Mouse (Mus musculus) macrophage (primary cell): ENCODE measurements around the gene Oser1. TPM values are rescaled to one million over a fixed set of nuclear protein-coding genes. Genes with fewer than 3 reads are reported as not detected.
"Not testable (repeated sequence)": the region's sequence is repeated elsewhere in the genome, so short reads cannot be mapped to it uniquely, and the experiment has no call there.

ENCODE experiments used
- H3K27ac ChIP-seq: fragments of 350-480 bp; formaldehyde crosslinking; 2 replicates; pipeline ENCODE4 v1.9.0; 2021
- H3K36me3 ChIP-seq: fragments of 350-480 bp; formaldehyde crosslinking; 2 replicates; pipeline ENCODE4 v1.9.0; 2021; ENCODE audit errors: inconsistent target
- H3K4me3 ChIP-seq: fragments of 350-480 bp; formaldehyde crosslinking; 2 replicates; pipeline ENCODE4 v1.9.0; 2021; ENCODE audit errors: inconsistent target
- H3K79me2 ChIP-seq: fragments of 350-480 bp; formaldehyde crosslinking; 2 replicates; pipeline ENCODE4 v1.9.0; 2021; ENCODE audit errors: inconsistent target
- WGBS: methylation state at CpG from one replicate; pipeline ENCODE4 v1.1.7; 2026; ENCODE audit warnings: inconsistent platforms; ENCODE audit not compliant: missing documents; 5-methylcytosine and 5-hydroxymethylcytosine counted together
- polyA plus RNA-seq: library from polyadenylated mRNA; stranded (reverse); fragments of 250-400 nt; gene quantifications from 3 replicates; pipeline ENCODE4 v1.2.4, GENCODE M21; 2018; ENCODE audit warnings: inconsistent platforms
- total RNA-seq, 78 experiments: library from RNA; depleted of rRNA; stranded (reverse); fragments of 250-400 nt; gene quantifications; 1 replicate in 9 of 78; 2 replicates in 24 of 78; 3 replicates in 43 of 78; 4 replicates in 2 of 78; pipeline ENCODE4 v1.2.4; 2018; ENCODE audit warnings: inconsistent platforms in 56 of 78

The Oser1 gene
- 10 to 100 TPM; 25.3 to 59.8 (median 30.5) TPM for total RNA-seq (2018; cell fraction: chromatin; rRNA removed)
- 10 to 100 TPM; 32.8 to 66.5 (median 42.2) TPM for total RNA-seq (2018; cell fraction: cytosol; rRNA removed)
- 10 to 100 TPM; 31.1 to 56.1 (median 42.5) TPM for total RNA-seq (2018; cell fraction: nucleus; rRNA removed)
- polyA plus RNA-seq = 49.3 to 58.0 TPM (median 55.1 TPM) in 3 replicates

GRCm38 (mm10) chr2:163424597-163424996 is at the start of gene Oser1:
Gene Oser1 (minus strand): TSS chr2:163424697.
- Histone ChIP-seq H3K79me2 (peaks cover 40% of the 10 kb centered on the region), H3K27ac (no peak within 1 kb of the TSS), H3K36me3 (no peaks in the 10 kb centered on the region), H3K4me3 (no peak within 1 kb of the TSS)
- 87% methylated on average over 6 of the region's 6 CpGs for WGBS

DNA sequence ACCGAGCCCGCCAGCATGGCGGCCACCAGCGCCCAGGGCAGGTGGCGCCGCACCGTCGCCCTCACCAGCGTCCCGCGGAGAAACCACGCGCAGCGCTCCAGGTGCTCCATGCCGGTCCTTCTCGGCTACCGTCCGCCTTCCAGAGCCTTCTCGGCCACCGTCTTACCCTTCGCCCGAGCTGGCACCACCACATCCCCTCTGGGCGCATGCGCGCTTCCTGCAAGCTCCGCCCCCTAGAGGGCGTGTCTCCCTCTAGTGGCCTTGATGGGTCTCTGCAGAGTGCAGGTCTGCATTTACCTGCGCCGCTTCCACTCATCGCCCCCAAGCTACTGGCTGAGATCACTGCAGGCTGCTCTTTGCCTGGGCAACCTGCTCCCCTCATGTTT is 48.0 kb upstream of the Oser1 start, which contains the start of gene Fitm2:
Gene Fitm2, minus strand, starts transcription at position 164 of the 386 bp plus-strand sequence.
- 1% methylated on average over 30 of the region's 30 CpGs for WGBS
- Histone ChIP-seq H3K36me3 (no peaks in the 10 kb centered on the region), H3K27ac (no peak within 1 kb of the TSS), H3K4me3 (peak within 1 kb of the TSS; percentile 60), H3K79me2 (no peaks in the 10 kb centered on the region)

GRCm38 (mm10) chr2:163471710-163472465 is 47.4 kb upstream of the Oser1 start:
- no peaks in the 10 kb centered on the region for H3K79me2 ChIP-seq
- H3K27ac ChIP-seq = no peak overlapping the region
- no peaks in the 10 kb centered on the region for H3K36me3 ChIP-seq
- WGBS = 2% methylated on average over 36 of the region's 36 CpGs
- H3K4me3 ChIP-seq = peak overlapping the region; percentile 60

DNA sequence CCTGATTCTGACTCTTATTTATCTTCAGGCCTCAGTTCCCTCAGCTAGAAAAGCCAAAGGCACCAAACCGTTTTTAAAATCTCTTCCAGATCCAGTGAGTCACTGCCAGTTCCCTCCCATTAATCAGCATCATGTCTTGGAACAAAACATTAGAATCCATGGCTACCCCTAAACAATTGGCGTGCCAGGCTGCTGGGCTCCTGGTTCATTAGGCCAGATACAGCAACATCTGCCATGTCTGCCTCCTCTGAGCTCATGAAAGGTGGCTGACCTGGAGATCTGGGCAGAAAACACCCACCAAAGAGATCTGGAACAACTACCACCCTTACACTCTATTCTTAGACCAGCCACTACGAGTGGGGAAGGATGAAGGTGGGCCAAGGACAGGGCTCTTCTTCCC is 46.6 kb upstream of the Oser1 start:
- H3K4me3 ChIP-seq = no peak overlapping the region
- H3K27ac ChIP-seq = no peak overlapping the region
- no peaks in the 10 kb centered on the region for H3K79me2 ChIP-seq
- H3K36me3 ChIP-seq = no peaks in the 10 kb centered on the region
- WGBS = 89% methylated on average over 3 of the region's 3 CpGs

GRCm38 (mm10) chr2:163469711-163470110 is 45.2 kb upstream of the Oser1 start:
- no peak overlapping the region for H3K4me3 ChIP-seq
- no peaks in the 10 kb centered on the region for H3K36me3 ChIP-seq
- WGBS = 92% methylated on average over 15 of the region's 15 CpGs
- no peaks in the 10 kb centered on the region for H3K79me2 ChIP-seq
- no peak overlapping the region for H3K27ac ChIP-seq

DNA sequence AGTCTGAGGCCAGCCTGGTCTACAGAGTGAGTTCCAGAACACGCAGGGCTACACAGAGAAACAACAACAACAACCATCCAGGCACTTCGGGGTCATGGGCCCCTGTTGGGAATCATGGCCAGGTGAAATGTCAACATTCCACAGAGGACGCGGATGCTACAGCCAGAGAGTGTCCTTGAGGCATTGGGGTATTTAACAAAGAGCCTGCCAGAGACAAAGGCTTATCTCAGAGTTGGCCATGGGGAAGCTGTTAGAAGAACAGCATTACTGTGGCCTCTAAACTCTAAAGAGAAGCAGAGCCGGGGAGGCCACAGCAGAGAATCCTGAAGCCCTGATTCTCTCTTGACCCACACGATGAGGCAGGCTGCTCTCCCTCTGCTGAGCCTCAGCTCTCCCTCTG is 44.4 kb upstream of the Oser1 start:
- 94% methylated on average over 6 of the region's 6 CpGs for WGBS
- Histone ChIP-seq H3K79me2 (no peaks in the 10 kb centered on the region), H3K36me3 (no peaks in the 10 kb centered on the region), H3K4me3 (no peak overlapping the region), H3K27ac (no peak overlapping the region)

DNA sequence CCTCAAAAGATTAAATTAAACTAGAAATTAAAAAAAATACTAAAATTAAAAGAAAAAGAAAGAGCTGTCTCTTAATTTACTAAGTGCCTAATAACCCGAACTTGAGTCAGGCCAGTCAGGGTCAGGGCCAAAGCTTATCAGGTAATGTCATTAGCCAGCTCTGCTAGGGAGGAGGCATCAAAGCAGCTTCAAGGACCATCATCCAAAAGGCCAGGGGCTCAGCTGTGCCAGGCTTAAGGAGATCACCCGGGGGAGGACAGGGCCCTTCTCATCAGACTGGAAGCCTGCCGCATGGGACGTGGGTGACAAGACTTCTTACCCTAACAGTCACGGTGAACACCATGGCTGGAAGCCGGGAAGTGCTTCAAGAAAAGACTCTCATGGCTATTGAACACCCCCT is 43.1 kb upstream of the Oser1 start:
- 93% methylated on average over 6 of the region's 6 CpGs for WGBS
- H3K36me3 ChIP-seq = no peaks in the 10 kb centered on the region
- no peak overlapping the region for H3K27ac ChIP-seq
- H3K4me3 ChIP-seq = no peak overlapping the region
- H3K79me2 ChIP-seq = no peaks in the 10 kb centered on the region

GRCm38 (mm10) chr2:163466771-163467170 is 42.3 kb upstream of the Oser1 start:
- no peaks in the 10 kb centered on the region for H3K79me2 ChIP-seq
- H3K27ac ChIP-seq = no peak overlapping the region
- 84% methylated on average over 8 of the region's 8 CpGs for WGBS
- no peaks in the 10 kb centered on the region for H3K36me3 ChIP-seq
- H3K4me3 ChIP-seq = no peak overlapping the region

- Histone ChIP-seq H3K27ac (no peak overlapping the region), H3K36me3 (no peaks in the 10 kb centered on the region), H3K79me2 (no peaks in the 10 kb centered on the region), H3K4me3 (no peak overlapping the region)
- 85% methylated on average over 6 of the region's 6 CpGs for WGBS
Observed at GRCm38 (mm10) chr2:163464562-163464961, 40.1 kb upstream of the Oser1 start.

- Histone ChIP-seq H3K36me3 (no peaks in the 10 kb centered on the region), H3K79me2 (no peaks in the 10 kb centered on the region), H3K4me3 (no peak overlapping the region), H3K27ac (no peak overlapping the region)
- 86% methylated on average over 4 of the region's 4 CpGs for WGBS
Observed at GRCm38 (mm10) chr2:163463998-163464397, 39.5 kb upstream of the Oser1 start.

- H3K4me3 ChIP-seq = no peak overlapping the region
- 76% methylated on average over 10 of the region's 10 CpGs for WGBS
- no peaks in the 10 kb centered on the region for H3K36me3 ChIP-seq
- H3K79me2 ChIP-seq = no peaks in the 10 kb centered on the region
- H3K27ac ChIP-seq = no peak overlapping the region
Observed at GRCm38 (mm10) chr2:163463251-163463769, 38.8 kb upstream of the Oser1 start.

DNA sequence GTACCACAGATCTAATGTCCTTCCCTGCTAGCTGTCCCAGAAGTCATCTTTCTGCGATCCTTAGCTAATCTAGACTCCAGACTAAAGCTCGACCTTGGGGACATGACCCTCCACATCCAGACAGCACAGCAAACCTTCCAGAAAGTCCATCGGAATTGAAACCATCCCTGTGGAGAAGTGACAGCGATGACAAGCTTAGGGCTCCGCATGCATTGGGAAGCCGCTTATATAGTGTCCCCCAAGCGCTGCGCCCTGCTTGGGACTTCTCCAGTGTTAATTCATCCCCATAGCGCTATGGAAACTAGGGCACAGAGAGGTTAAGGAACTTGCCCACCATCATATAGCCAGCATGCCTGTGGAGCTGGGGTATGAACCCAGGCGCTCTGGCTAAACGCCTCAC is 38.3 kb upstream of the Oser1 start:
- H3K27ac ChIP-seq = no peak overlapping the region
- no peaks in the 10 kb centered on the region for H3K36me3 ChIP-seq
- H3K4me3 ChIP-seq = no peak overlapping the region
- H3K79me2 ChIP-seq = no peaks in the 10 kb centered on the region
- WGBS = 83% methylated on average over 11 of the region's 11 CpGs

- WGBS = 81% methylated on average over 5 of the region's 5 CpGs
Observed at GRCm38 (mm10) chr2:163462386-163462785, 37.9 kb upstream of the Oser1 start.

DNA sequence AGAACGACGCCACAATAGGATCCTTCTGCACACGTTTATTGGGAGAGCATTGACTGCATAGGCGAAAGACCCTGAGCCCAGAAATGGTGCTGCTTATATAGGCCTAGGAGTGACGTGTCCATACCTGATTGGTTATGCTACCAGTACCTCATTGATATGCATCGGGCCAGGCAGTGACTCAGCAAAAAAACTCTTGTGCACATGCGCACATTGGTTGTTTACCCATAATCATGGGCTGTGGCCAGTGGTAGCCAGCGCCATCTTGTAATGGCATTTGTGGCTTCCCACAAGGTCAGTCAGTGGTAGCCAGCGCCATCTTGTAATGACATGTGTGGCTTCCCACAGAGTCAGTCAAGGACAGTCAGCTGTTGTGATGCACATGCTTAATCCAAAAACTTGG is 36.8 kb upstream of the Oser1 start:
- not testable (repeated sequence) for H3K79me2 ChIP-seq, H3K4me3 ChIP-seq, H3K36me3 ChIP-seq, H3K27ac ChIP-seq
- 86% methylated on average over 8 of the region's 9 CpGs for WGBS

More at GRCm38 (mm10) chr2:163462386-163462785, 37.9 kb upstream of the Oser1 start:
- Histone ChIP-seq H3K79me2 (no peaks in the 10 kb centered on the region), H3K27ac (no peak overlapping the region), H3K36me3 (no peaks in the 10 kb centered on the region), H3K4me3 (no peak overlapping the region)

DNA sequence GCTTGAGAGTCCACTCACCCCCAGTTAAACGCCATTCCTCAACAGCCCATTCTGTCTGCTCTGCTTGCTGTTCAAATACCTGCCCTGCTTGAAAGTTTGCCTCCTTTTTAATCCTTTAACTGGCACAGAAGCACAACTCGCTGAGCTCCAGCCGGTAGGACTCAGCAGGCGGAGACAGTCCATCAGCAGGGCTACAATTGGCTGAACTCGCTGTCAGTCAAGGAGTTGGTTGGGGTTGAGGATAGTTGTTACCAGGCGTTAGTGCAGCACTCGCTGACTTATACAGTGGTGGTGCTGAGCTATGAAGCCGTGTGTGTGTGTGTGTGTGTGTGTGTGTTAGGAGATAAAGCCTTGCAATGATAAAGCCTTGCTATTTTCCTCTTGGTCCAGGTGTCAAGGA is 36.1 kb upstream of the Oser1 start:
- no peak overlapping the region for H3K4me3 ChIP-seq
- H3K79me2 ChIP-seq = no peaks in the 10 kb centered on the region
- no peak overlapping the region for H3K27ac ChIP-seq
- WGBS = 94% methylated on average over 8 of the region's 8 CpGs
- no peaks in the 10 kb centered on the region for H3K36me3 ChIP-seq
